Mouse (Mus musculus): Measurements from ENCODE around the gene Nlrp9c. TPM values are rescaled to one million over a fixed set of nuclear protein-coding genes. Genes with fewer than 3 reads are reported as not detected.
"Not testable (repeated sequence)": the region's sequence is repeated elsewhere in the genome, so short reads cannot be mapped to it uniquely, and the experiment has no call there.

Nlrp9c gene
- total and polyA plus RNA-seq, 3 experiments: 0.38 TPM; not detected in 2

DNA sequence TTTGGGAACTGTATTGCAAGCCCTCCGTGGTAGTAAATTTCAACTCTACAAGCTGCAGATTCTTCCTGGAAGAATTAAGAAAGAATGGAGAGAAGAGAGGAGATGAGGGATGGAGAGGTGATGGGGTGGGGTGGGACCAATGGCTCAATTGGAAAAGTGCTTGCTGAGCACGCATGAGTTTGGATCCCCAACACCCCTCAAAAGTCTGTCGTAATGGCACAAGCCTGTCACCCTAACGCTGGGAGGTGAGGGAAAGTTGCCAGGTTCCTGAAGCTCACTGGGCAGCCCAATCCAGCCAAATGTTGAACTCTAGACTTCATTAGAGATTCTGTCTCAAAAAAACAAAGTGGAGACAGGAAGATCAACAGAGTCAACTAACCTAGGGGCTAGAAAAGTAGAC lies 87.7 kb downstream of the Nlrp9c start:
- not testable (repeated sequence) for H3K4me1 ChIP-seq (ENCODE audit: insufficient read depth, low read depth, low read length); H3K27me3 ChIP-seq (ENCODE audit: insufficient read depth, low read length); H3K9me3 ChIP-seq (replicated peaks); H3K4me3 ChIP-seq (ENCODE audit: low read depth, low read length); H3K36me3 ChIP-seq (replicated peaks); ATAC-seq (ENCODE audit: extremely low read depth, insufficient number of reproducible peaks, low FRiP score, poor library complexity, severe bottlenecking); DNase-seq (ENCODE audit: low spot score)

- not testable (repeated sequence) for H3K27me3 ChIP-seq (ENCODE audit: insufficient read depth, low read length); H3K4me3 ChIP-seq (ENCODE audit: low read depth, low read length); ATAC-seq (ENCODE audit: extremely low read depth, insufficient number of reproducible peaks, low FRiP score, poor library complexity, severe bottlenecking); H3K4me1 ChIP-seq (ENCODE audit: insufficient read depth, low read depth, low read length); DNase-seq (ENCODE audit: low spot score); H3K9me3 ChIP-seq (replicated peaks); H3K36me3 ChIP-seq (replicated peaks)
These were observed 88.3 kb downstream of the Nlrp9c start for GRCm38 (mm10) chr7:26315194-26315593.

DNA sequence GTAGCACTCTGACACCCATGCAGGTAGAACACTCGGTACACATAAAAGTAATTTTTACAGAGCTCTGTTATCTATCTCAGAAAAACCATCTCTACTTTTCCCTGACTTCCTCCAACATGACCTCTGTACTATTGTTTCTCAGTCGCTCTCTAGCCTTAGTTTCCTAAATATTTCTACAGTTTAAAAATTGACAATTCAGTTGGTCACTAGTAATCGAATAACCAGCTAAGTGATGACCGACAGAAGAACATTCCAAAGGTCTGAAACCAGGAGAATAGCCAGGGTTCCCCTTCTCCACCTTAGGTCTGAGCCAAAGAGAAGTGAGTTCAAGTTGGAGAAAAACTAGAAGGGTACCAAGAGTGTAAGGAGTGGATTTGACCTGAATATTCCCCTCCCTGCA lies 91.7 kb downstream of the Nlrp9c start:
- H3K9me3 ChIP-seq (replicated peaks): not testable (repeated sequence)

GRCm38 (mm10) chr7:26306926-26307325 lies 96.6 kb downstream of the Nlrp9c start, which contains the start of gene Cyp2a4:
Gene Cyp2a4 (plus strand): TSS chr7:26307169.
- not testable (repeated sequence) for H3K36me3 ChIP-seq (replicated peaks); H3K27me3 ChIP-seq (ENCODE audit: insufficient read depth, low read length); H3K4me1 ChIP-seq (ENCODE audit: insufficient read depth, low read depth, low read length); ATAC-seq (ENCODE audit: extremely low read depth, insufficient number of reproducible peaks, low FRiP score, poor library complexity, severe bottlenecking); H3K4me3 ChIP-seq (ENCODE audit: low read depth, low read length); H3K9me3 ChIP-seq (replicated peaks); DNase-seq (ENCODE audit: low spot score)

More for the DNA sequence above, 91.7 kb downstream of the Nlrp9c start:
- ATAC-seq (ENCODE audit: extremely low read depth, insufficient number of reproducible peaks, low FRiP score, poor library complexity, severe bottlenecking); H3K27me3 ChIP-seq (ENCODE audit: insufficient read depth, low read length); H3K4me1 ChIP-seq (ENCODE audit: insufficient read depth, low read depth, low read length); DNase-seq (ENCODE audit: low spot score); H3K36me3 ChIP-seq (replicated peaks); H3K4me3 ChIP-seq (ENCODE audit: low read depth, low read length): not testable (repeated sequence)

DNA sequence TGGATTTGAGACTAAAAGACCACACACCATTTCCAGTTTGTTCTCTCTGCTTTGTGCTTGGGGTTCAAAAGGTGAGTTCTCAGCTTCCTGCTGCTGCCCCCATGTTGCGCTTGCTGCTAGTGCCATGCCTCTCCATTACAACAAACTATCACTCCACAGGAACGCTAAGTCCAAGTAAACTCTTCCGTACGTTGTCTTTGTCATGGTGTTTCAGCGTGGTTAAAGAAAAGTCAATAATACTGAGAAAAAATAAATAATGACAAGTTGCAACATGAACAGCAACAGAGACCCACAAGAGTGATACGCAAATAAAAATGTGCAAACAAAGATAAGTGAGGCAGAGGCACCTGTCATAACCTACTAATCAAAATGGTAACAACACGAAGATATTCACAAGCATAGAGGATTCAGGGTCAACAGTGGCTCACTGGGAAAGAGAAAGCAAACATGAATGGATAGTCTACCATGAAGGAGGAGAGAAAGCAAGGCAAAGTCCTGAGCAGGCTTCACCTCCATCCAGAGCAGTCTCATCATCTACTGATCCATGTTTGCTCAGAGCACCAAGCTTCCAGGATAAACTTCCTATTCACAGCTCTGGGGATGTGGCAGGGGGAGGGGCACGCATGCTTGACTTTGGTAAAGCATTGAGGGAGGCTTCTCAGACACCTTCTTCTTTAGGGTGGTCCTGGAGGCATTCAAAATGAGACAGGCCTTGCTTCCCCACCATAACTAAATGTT lies 99.9 kb downstream of the Nlrp9c start:
- H3K4me1 ChIP-seq (ENCODE audit: insufficient read depth, low read depth, low read length); H3K36me3 ChIP-seq (replicated peaks); H3K9me3 ChIP-seq (replicated peaks); H3K27me3 ChIP-seq (ENCODE audit: insufficient read depth, low read length); DNase-seq (ENCODE audit: low spot score); H3K4me3 ChIP-seq (ENCODE audit: low read depth, low read length); ATAC-seq (ENCODE audit: extremely low read depth, insufficient number of reproducible peaks, low FRiP score, poor library complexity, severe bottlenecking): not testable (repeated sequence)

Other genes with a start within 250 kb of the Nlrp9c start
- gene Cyp2b9, start 230.3 kb downstream of the Nlrp9c start, total RNA-seq (2014; fragmentation: Nextera tagmentation): not detected in 2 replicates
- not detected in 2 replicates for gene Cyp2b9, start 230.3 kb downstream of the Nlrp9c start, total RNA-seq (2017)
- gene Cyp2b9, start 230.3 kb downstream of the Nlrp9c start, polyA plus RNA-seq (2012): not detected in 2 replicates
- not detected in 2 replicates for gene Vmn1r184, start 143.4 kb downstream of the Nlrp9c start, total RNA-seq (2014; fragmentation: Nextera tagmentation)
- gene Vmn1r184, start 143.4 kb downstream of the Nlrp9c start, total RNA-seq (2017): under 0.01 and 0.11 TPM in 2 replicates
- gene Vmn1r184, start 143.4 kb downstream of the Nlrp9c start, polyA plus RNA-seq (2012): not detected in 2 replicates
- not detected in 2 replicates for gene Cyp2a4, start 96.5 kb downstream of the Nlrp9c start, total RNA-seq (2014; fragmentation: Nextera tagmentation)
- gene Cyp2a4, start 96.5 kb downstream of the Nlrp9c start, total RNA-seq (2017): 0.11 TPM in 1 of 2 replicates, not detected in the other
- not detected in 2 replicates for gene Cyp2a4, start 96.5 kb downstream of the Nlrp9c start, polyA plus RNA-seq (2012)
- gene Nlrp4a, start 31.4 kb upstream of the Nlrp9c start, total RNA-seq (2014; fragmentation: Nextera tagmentation): not detected in 2 replicates
- 0.12 and 0.22 TPM in 2 replicates for gene Nlrp4a, start 31.4 kb upstream of the Nlrp9c start, total RNA-seq (2017)
- not detected in 2 replicates for gene Nlrp4a, start 31.4 kb upstream of the Nlrp9c start, polyA plus RNA-seq (2012)
- gene Nlrp9a, start 131.3 kb upstream of the Nlrp9c start, total RNA-seq (2014; fragmentation: Nextera tagmentation): not detected in 2 replicates
- 0.05 and 0.06 TPM in 2 replicates for gene Nlrp9a, start 131.3 kb upstream of the Nlrp9c start, total RNA-seq (2017)
- gene Nlrp9a, start 131.3 kb upstream of the Nlrp9c start, polyA plus RNA-seq (2012): not detected in 2 replicates
- gene Vmn1r185, start 214.8 kb upstream of the Nlrp9c start, total RNA-seq (2014; fragmentation: Nextera tagmentation): not detected in 2 replicates
- 0.05 and 0.06 TPM in 2 replicates for gene Vmn1r185, start 214.8 kb upstream of the Nlrp9c start, total RNA-seq (2017)
- gene Vmn1r185, start 214.8 kb upstream of the Nlrp9c start, polyA plus RNA-seq (2012): not detected in 2 replicates